Mouse (Mus musculus) forebrain, embryonic 12.5 days (tissue): Measurements from ENCODE around the gene Fam71b. TPM values are rescaled to one million over a fixed set of nuclear protein-coding genes. Genes with fewer than 3 reads are reported as not detected.

Source experiments
- ATAC-seq: fragments of 200-750 bp; cut with Nextera tagmentation; 2 replicates; pipeline ENCODE4 v1.8.0; 2017; ENCODE audit warnings: moderate TSS enrichment; ENCODE audit not compliant: low FRiP score
- H3K27ac ChIP-seq: fragments of 300-500 bp; sonication (generic); 2 replicates; pipeline ENCODE4 v1.5.1; 2016; ENCODE audit warnings: mild to moderate bottlenecking
- H3K27me3 ChIP-seq: fragments of 300-500 bp; sonication (generic); 2 replicates; pipeline ENCODE4 v1.6.1; 2016; ENCODE audit warnings: mild to moderate bottlenecking
- H3K36me3 ChIP-seq: fragments of 300-500 bp; sonication (generic); replicated peaks from 2 replicates; pipeline ENCODE4 v1.6.1; 2016; ENCODE audit warnings: mild to moderate bottlenecking
- H3K4me1 ChIP-seq: fragments of 300-500 bp; sonication (generic); 2 replicates; pipeline ENCODE4 v1.6.1; 2016
- H3K4me2 ChIP-seq: fragments of 300-500 bp; sonication (generic); 2 replicates; pipeline ENCODE4 v1.6.1; 2016; ENCODE audit warnings: mild to moderate bottlenecking, moderate library complexity
- H3K4me3 ChIP-seq: fragments of 300-500 bp; sonication (generic); replicated peaks from 2 replicates; pipeline ENCODE4 v1.5.1; 2016; ENCODE audit warnings: mild to moderate bottlenecking
- H3K9ac ChIP-seq: fragments of 300-500 bp; sonication (generic); 2 replicates; pipeline ENCODE4 v1.6.1; 2016; ENCODE audit warnings: mild to moderate bottlenecking
- H3K9me3 ChIP-seq: fragments of 300-500 bp; sonication (generic); 2 replicates; pipeline ENCODE4 v1.6.1; 2016
- WGBS: fragments of 180-500 bp; shearing (Covaris S2); methylation state at CpG from one replicate; pipeline ENCODE4 v1.1.7; 2016; 5-methylcytosine and 5-hydroxymethylcytosine counted together
- polyA plus RNA-seq: library from polyadenylated mRNA; unstranded; fragments of >200 nt; fragmentation: Nextera tagmentation; extraction: Ambion mirVana; gene quantifications from 2 replicates; pipeline ENCODE4 v1.2.1, GENCODE M21; 2016

The Fam71b gene
- polyA plus RNA-seq, 1 experiment from 2014 or later: not detected

GRCm38 (mm10) chr11:46443152-46443551, 46.8 kb downstream of the Fam71b start:
- no peak overlapping the region for H3K9ac ChIP-seq
- ATAC-seq: no peak

GRCm38 (mm10) chr11:46443979-46444378, 47.6 kb downstream of the Fam71b start:
- H3K4me2 ChIP-seq: no peak overlapping the region
- H3K9me3 ChIP-seq: no peaks in the 10 kb centered on the region
- no peak overlapping the region for H3K27ac ChIP-seq
- H3K4me1 ChIP-seq: no peaks in the 10 kb centered on the region
- no peak overlapping the region for H3K9ac ChIP-seq
- peaks cover 25% of the 10 kb centered on the region for H3K36me3 ChIP-seq
- WGBS: 92% methylated on average over 5 of the region's 5 CpGs
- no peak for ATAC-seq
- no peak overlapping the region for H3K4me3 ChIP-seq
- H3K27me3 ChIP-seq: no peaks in the 10 kb centered on the region

More at GRCm38 (mm10) chr11:46443152-46443551, 46.8 kb downstream of the Fam71b start:
- 92% methylated on average over 1 of the region's 1 CpGs for WGBS
- Histone ChIP-seq H3K27me3 (no peaks in the 10 kb centered on the region), H3K27ac (no peak overlapping the region), H3K4me3 (no peak overlapping the region), H3K36me3 (peaks cover 25% of the 10 kb centered on the region), H3K4me2 (no peak overlapping the region), H3K4me1 (peaks cover under 1% of the 10 kb centered on the region; the same call in 1 of the 2 replicates), H3K9me3 (no peaks in the 10 kb centered on the region)

DNA sequence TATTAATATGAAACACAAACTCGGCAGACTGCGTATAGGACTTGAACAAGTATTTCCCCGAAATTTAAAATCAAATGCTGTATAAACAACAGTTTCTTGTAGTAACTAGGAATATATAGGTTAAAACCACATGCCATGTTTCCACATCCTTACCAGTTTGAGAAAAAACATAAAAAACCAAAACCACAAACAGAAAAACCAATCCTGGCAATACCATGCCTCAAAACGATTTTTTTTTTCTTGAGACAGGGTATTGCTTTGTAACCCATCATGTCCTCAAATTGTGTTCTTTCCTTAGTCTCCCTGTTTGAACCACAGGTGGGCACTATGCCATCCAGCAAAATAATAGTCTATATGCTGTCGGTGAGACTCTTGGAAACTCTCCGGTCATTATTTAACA, 49.8 kb downstream of the Fam71b start:
- Histone ChIP-seq H3K27ac (no peak overlapping the region), H3K4me3 (no peak overlapping the region), H3K27me3 (no peaks in the 10 kb centered on the region), H3K4me2 (no peak overlapping the region), H3K9ac (no peak overlapping the region), H3K36me3 (peaks cover 18% of the 10 kb centered on the region), H3K9me3 (no peaks in the 10 kb centered on the region), H3K4me1 (no peaks in the 10 kb centered on the region)
- 97% methylated on average over 6 of the region's 6 CpGs for WGBS
- ATAC-seq: no peak

- no peak overlapping the region for H3K4me3 ChIP-seq
- no peak overlapping the region for H3K4me2 ChIP-seq
- no peak overlapping the region for H3K27ac ChIP-seq
- H3K9me3 ChIP-seq: no peaks in the 10 kb centered on the region
- no peak for ATAC-seq
- no peaks in the 10 kb centered on the region for H3K4me1 ChIP-seq
- 76% methylated on average over 13 of the region's 13 CpGs for WGBS
- H3K9ac ChIP-seq: no peak overlapping the region
- peaks cover 10% of the 10 kb centered on the region for H3K36me3 ChIP-seq
- no peaks in the 10 kb centered on the region for H3K27me3 ChIP-seq
Measured at GRCm38 (mm10) chr11:46447644-46448484, 51.5 kb downstream of the Fam71b start.

DNA sequence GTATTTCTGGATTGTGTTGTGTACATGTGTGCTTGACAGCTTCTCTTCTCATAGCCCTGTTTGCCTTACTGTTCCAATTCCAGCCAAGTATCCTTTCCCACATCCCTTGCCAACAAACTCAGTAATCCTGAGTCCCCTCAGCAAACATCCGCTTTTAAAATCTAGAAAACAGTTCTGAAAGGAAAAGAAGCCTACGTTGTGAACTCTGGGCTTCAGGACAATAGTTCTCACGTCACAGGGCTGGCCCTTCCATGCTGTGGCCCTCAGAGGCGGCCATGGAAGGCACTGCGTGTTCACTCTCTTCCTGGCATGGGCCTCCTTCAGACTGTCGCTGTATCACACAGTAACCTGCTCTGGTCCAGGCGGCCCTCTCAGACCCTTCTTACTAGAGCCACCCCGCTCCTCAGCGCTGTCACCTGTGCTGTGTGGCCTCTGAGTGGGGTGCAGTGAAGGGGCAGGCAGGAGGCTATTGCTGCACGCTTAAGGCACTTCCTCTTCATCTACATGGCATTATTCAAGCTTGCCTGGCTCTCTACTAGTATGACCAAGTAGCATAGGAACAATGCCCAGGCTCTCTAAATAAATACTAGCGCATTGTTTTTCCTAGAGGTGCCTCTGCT, 53.2 kb downstream of the Fam71b start:
- Histone ChIP-seq H3K9ac (no peak overlapping the region), H3K4me1 (no peaks in the 10 kb centered on the region), H3K36me3 (no peaks in the 10 kb centered on the region; the same call in 1 of the 2 replicates), H3K27ac (no peak overlapping the region), H3K9me3 (no peaks in the 10 kb centered on the region), H3K4me2 (no peak overlapping the region), H3K4me3 (no peak overlapping the region), H3K27me3 (no peaks in the 10 kb centered on the region)
- no peak for ATAC-seq
- 89% methylated on average over 11 of the region's 11 CpGs for WGBS

DNA sequence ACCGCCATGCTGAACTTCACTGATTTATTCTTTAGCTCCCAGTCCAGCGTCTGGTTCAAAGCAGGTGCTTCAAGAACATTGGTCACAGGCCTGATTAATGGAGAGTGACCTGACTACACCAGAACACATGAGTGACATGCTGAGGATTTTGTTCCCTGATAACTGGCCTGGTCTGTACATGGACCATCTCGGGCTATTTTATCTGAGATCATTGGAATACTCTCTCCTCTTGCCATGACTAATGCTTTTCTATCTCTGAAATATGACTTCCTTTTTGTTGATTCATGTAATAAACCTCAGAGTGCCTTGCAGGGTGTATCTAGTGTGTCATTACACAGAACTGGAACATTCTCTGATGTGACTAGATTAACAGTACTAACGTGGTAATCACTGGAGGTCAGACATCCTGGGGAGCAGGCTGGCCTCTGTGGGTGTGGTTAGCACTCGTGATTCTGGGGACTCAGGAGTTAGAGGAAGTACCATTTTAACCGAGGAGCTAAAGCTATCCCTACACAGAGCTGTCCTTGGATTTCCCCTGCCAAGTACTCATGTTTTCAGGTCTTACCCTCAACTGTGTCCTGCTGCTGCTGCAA, 58.2 kb downstream of the Fam71b start, which contains the start of gene Havcr2:
TSS of gene Havcr2 (plus strand) at position 483 of the 593 bp plus-strand sequence.
- no peaks in the 10 kb centered on the region for H3K27me3 ChIP-seq
- H3K27ac ChIP-seq: no peak within 1 kb of the TSS
- H3K4me3 ChIP-seq: no peak within 1 kb of the TSS
- no peak within 1 kb of the TSS for H3K4me2 ChIP-seq
- H3K9me3 ChIP-seq: no peaks in the 10 kb centered on the region
- H3K4me1 ChIP-seq: no peaks in the 10 kb centered on the region
- no peak within 1 kb of the TSS for H3K9ac ChIP-seq
- no peak for ATAC-seq
- no peaks in the 10 kb centered on the region for H3K36me3 ChIP-seq
- WGBS: 80% methylated on average over 6 of the region's 6 CpGs

Other genes with a start within 250 kb of the Fam71b start
- 0.59 and 0.84 TPM in 2 replicates for gene Nipal4, start 230.1 kb upstream of the Fam71b start, polyA plus RNA-seq
- 1.1 and 1.7 TPM in 2 replicates for gene Fndc9, start 161.0 kb upstream of the Fam71b start, polyA plus RNA-seq
- gene Cyfip2, start 83.7 kb upstream of the Fam71b start, polyA plus RNA-seq: 55.7 and 64.2 TPM in 2 replicates
- not detected in 2 replicates for gene Itk, start 7.0 kb upstream of the Fam71b start, polyA plus RNA-seq
- 90.2 and 96.3 TPM in 2 replicates for gene Med7, start 40.4 kb downstream of the Fam71b start, polyA plus RNA-seq
- gene Havcr2, start 58.4 kb downstream of the Fam71b start, polyA plus RNA-seq: 0.24 TPM in 1 of 2 replicates, not detected in the other
- gene Gm12169, start 127.7 kb downstream of the Fam71b start, polyA plus RNA-seq: not detected in 2 replicates
- not detected in 2 replicates for gene BC053393, start 175.0 kb downstream of the Fam71b start, polyA plus RNA-seq
- not detected in 2 replicates for gene Dppa1, start 232.7 kb downstream of the Fam71b start, polyA plus RNA-seq